Mouse (Mus musculus): ENCODE data around the gene Gk2.
A peak's percentile ranks its signal among the peaks of the same experiment; 100 is the strongest.

Gk2 gene

DNA sequence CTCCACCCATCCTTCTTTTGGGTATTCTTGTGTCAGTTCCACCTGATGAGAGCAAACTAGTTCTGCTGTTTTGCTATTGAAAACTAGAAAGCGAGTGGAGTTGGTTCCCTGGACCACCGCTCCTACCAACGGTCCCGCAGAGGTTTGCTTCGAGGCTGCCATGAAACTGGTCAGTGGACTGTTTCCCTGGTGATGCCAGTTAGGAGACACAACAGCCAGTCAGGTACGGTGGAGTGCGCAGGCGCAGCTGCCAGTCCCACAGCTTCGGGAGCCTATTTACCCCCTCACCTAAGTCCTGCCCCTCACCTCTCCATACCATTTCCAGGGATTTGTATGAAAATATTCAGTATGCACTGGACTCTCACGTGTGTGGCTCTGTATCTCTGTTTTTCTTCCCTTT, at the start of gene Gk2:
Gk2 (minus strand) TSS at position 206 of the 400 bp plus-strand sequence.
- no peak for DNase-seq

DNA sequence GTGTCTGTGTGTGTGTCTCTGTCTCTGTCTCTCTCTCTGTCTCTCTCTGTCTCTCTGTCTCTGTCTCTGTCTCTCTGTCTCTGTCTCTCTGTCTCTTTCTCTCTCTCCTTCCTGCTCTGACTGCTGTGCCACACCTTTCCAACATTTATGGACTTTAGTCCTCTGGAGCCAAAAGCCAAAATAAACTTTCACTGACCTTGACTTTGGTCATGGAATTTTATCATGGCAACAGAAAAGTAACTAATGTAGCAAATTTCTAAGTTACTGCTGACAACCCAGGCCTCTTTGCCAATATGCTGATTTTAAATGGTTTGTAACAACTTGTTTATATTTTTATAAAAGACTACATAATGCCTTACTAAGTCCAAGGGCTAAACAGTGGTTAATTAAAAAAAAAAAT, 41.2 kb upstream of the Gk2 start:
- no peak for DNase-seq

DNA sequence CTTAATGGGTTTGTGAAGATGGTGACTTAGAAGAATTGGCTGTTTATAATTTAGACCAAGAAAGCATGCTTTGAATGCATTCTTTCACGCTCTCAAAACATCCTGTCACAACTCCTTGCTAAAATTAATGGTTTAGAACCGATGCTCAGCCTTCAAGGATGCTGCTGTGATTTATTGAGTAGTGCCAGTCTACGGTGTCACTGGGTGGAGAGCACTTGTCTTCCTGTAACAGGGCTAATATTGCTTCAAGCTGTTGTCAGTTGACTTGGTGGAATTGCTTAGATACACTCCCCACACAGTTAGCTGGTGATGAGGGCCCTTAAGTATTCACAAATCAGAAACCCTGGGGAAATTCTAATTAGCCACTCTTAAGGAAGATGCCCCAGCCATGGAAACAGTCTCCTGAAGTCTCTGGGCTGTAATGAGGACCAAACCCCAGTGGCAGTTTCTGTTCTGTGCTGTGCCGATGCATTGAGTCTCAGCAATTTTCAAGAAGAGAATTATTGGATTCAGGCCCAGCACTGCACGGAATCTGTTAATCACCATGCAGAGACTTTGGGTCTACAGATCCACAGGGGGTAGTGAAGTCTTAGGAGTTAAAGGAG, 38.8 kb upstream of the Gk2 start:
- DNase-seq: no peak

DNA sequence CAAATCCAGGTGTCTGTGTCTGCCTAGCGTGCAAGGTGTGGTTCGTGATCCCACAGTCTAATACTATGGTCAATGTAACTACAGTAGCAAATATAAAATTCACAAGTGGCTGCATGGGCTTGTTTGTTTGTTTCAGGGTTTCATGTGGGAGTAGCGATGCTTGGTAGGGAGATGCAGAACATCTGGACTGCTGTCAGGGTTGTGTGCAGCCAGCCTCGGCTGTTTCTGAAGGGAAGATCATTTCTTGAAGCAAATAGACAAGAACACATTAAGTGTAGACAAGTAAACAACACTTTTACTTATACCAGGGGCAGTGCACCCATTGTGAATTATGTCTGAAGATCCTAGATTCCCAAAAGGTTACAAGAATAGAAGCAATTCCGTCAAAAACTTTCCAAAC, 36.6 kb upstream of the Gk2 start:
- no peak for DNase-seq

DNA sequence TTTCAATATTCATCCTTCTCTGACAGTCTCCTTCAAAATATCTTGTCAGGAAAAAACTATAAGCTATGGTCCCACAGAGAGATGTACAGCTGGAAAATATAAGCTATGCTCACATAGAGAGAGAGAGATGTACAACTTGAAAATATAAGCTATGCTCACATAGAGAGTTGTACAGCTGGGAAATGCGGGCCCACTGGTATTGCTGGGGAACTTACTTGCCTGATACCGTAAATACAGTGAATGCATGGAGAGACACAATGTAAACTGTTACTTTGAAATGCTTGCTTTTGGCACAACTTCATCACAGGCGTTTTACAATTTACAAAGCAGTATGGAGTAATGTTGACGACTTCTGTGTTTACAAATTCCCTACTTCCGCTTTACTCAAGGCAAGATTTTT, 29.3 kb upstream of the Gk2 start:
- DNase-seq: no peak

DNA sequence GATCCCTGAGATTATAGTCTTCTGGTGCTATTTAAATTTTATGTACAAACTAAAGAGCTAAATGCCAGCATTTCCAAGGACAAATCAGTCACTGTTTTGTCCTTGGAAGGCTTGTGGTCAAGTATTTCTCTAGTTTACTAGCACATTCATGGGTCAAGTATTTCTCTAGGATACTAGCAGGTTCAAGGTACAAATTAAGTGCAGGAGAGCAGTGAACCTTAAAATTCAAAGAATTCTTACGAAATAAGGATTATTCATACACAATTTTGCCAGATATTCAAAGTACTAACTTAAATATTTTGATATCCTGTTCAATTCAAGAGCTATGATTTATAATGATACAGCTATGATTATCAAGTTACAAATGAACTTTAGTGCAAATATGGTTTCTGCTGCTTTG, 23.2 kb upstream of the Gk2 start:
- DNase-seq: no peak

DNA sequence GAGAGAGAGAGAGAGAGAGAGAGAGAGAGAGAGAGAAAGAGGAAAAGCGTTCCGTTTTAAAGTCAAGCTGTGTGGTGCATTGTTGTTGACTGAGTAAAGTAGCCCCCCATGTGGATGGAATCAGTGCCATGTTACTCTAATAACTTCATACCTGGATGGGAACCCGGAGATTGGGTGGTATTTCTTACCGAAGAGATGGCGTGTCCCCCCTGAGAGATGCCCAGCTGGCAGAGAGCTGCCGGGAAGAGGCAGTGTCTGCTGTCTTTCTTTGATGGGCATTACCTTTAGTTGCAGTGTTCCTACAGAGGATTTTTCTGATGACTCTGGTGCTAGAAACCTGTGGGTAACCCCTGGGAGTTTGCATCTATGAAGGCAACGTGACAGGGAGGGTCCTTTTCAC, 10.4 kb upstream of the Gk2 start:
- DNase-seq: no peak

DNA sequence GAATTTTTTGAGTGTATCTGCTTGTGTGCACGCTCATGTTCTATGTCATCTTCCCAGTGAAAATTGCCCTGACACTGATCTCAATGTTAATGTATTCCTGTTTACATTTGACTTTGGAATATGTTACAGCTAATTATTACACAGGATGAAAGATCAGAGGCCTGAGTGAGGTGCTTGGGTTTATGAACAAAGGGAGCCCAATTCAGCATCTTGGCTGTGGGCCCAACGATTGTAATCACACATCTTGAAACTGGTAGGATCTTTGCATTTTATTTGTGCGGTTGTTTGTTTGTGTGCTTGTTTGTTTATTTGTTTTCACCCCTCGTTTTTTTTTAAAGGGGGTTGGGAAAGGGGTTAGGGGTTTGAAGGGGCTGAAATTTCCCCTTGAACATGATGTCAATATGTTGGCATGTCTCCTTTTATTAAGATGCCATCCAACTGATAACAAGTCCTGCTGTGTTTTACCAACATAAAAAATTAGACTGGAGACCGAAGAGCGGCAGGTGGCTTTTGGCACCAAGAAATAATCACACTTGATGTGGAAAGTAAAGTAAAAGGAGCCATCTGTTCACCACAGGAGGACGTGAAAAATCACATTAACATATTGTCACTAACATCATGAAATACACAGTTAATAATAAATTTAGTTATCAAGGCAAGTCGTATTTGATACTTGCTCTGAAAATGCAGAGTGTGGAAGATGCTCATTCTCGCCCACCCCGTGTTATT, 9.8 kb upstream of the Gk2 start:
- no peak for DNase-seq

DNA sequence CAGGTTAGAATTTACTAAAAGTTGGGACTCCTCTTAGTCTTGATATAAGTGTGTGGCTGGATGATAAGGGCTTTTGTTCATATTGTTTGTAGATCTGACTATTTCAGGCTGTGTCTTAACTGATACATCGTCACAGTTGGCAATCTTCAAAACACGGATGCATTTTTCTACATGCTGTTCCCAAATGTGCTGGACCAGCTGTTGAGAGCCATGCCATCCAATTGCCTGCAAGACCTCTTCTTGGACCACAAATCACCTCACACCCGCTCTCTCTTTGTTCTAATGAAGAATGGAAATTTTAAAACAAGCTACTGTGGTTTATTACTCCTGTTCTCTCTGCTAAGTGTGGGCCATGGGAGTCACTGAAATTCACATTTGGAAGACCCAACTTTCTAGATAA, 9.1 kb upstream of the Gk2 start:
- no peak for DNase-seq

DNA sequence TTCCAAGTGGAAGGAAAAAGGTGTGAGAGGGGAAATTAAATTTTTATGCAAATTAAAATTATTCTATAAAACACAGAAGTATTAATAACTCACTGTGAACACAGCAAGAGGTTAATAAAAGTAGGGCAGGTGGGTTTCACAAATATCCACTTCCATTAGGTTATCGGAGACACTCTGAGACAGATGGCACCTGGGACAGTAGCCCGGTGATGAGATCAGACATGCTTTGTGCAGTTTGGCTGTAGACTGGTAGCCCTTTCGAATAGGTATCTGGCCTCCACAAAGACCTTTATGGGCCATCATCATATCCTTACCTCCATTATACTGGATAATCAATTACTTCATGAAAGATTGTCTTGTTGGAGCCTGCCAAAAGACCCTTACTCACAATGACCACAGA, 6.0 kb upstream of the Gk2 start:
- DNase-seq: no peak

DNA sequence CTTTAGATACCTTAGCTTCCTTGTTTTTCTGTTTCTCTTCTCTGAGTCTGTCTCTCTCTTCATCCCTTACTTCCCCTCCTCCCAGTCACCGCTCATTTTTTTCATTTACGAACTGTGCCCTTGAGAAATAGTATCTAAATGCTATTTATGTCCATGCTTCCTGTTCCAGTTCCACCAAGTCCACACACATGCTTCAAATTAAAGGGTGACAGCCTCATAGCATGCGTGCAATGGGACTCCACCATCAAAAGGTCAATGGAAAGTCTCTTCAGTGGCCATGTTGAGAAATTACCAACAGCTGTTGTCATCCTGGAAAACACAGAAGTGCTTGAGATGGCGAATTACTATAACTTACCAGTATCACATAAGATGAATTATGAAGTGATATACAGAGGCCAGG, 5.4 kb downstream of the Gk2 start:
- peak; percentile 58 for DNase-seq

DNA sequence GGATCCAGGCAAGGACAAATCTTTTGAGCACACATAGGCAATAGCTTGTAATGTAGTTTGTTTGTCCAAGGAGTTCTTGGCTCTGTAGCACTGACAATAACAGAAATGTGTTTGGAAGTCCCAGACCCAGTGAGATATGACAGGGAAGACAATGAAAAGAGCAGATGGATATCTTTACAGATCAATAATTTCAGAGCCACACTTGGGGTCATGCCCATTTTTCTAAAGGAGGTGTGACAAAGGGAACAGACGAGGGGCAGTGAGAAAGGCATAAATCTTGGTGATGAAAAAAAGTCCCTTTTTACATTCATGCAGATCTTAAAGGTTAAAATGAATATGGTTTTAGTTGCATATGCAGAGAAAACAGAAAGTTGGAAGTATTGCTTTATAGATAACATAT, 12.6 kb downstream of the Gk2 start:
- DNase-seq: no peak

DNA sequence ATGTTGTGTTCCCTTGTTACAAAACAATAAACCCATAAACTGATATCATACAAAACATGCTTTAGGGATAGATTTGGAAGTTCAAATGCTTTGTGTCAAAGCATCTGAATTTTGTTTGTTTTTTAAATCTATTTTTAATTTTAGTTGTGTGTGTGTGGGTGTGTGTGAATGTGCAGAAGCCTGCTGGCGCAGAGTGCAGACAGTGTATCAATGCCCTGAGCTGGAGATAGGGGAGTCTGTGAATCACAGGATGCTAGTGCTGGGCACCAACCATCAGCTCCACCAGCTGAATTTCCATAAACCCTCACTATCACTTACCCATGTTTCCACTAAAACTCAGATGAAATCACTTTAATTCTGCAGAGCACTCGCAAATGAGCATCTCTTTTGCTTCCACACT, 24.3 kb downstream of the Gk2 start:
- no peak for DNase-seq

DNA sequence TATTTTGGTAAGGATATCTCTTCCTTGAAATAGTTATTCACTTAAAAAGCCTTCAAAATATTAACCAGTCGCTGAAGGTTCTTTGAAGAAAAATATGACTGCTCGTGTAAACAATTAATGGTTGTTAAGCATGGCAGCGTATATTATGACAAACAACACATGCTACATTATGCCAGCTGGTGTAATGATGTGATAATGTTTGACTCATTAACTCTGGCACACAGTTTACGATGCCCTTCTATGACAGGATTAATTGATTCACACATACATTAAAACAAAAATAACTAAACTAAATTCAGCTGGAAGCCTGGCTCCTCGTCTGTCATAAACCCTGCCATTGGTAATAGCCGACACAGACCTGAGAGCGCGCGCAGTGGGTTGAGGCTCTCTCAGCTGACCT, 26.8 kb downstream of the Gk2 start:
- DNase-seq: no peak

DNA sequence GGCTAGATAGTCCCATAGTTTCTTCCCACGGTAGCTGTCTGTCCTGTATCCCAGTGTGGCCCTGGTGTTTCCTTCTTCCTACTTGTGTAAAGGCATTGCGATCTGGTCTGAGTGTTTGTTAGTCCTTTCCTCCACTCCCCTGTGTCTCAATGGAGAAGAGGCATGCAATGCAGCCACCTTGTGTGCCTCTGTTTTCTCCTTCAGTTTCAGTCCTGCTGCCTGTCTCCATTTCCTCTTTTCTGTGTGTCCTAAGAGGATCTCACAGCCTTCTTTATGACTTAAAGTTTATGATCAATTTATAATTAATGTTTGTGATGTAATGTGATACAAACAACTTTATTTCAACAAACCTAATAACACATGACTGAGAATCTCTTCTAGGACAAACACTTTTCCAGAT, 35.2 kb downstream of the Gk2 start:
- DNase-seq: no peak

DNA sequence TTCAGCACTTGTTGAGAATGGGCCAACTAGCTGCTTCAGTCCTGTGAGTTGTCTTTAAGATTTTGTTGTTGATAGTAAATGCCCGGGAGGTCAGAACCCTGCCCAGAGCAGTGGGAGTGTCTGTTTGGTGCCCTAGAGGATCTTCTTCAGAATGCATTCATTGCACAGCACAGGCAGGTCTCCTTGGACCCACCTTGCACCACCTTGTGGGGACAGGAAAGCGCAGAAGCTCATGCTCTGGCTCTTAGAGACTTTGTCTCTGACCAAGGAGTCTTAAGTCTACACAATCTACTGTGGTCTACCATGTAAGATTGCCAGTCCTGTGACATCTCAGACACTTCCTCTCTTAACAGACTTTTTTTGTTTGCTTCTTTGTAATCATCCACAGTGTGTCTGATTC, 39.6 kb downstream of the Gk2 start:
- no peak for DNase-seq

DNA sequence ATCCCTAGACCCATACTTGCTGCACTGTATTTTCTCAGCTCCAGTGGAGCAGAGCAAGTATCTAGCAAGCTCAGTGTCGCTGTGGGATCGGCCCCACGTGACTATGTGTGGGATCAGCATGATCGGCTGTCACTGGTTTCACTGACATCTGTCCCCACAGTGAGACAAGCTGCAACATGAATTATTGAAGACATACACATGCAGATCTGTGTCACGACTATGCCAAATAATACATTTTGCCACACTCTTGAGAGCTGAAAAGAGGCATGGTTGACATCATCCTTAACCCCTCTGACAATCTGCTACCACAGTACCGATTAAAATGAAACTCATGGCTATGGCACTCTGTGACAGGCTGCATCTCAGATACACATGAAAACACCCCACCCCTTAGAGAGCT, 41.0 kb downstream of the Gk2 start:
- no peak for DNase-seq

DNA sequence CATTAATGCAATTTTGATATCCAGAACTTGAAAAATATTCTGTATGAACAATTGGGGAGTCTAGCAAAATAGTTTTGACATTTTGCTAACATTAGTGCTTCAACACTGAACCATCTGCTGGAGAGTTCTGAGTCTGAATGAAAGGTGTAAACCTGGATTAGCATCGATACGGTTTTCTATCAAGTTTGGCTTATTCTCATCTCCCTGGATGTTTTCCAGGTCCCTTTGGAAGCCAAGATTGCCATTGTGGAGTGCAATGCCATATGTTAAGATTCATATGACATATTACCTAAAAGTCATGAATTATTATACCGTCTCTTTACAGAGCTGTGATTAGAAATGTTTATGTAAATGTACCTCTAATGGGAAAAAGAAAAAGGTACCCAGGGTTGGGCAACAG, 43.1 kb downstream of the Gk2 start:
- DNase-seq: no peak

DNA sequence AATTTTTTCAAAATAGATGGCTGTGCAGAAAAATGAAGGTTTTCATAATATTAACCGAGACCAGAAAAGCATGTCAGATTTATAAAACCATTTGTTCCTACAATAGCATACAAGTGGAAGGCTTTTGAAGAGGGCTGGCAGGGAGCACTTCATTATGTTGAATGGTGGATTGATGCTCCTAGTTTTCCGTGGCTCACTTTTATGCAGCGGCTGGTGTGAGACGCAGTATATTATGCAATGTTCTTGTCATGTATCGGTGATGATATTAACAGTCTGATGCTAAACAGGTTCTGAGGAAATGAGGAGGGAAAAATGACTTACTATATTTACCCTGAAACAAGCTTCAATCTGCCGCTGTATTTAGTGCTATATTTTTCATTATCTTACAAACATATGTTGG, 46.6 kb downstream of the Gk2 start:
- DNase-seq: no peak

DNA sequence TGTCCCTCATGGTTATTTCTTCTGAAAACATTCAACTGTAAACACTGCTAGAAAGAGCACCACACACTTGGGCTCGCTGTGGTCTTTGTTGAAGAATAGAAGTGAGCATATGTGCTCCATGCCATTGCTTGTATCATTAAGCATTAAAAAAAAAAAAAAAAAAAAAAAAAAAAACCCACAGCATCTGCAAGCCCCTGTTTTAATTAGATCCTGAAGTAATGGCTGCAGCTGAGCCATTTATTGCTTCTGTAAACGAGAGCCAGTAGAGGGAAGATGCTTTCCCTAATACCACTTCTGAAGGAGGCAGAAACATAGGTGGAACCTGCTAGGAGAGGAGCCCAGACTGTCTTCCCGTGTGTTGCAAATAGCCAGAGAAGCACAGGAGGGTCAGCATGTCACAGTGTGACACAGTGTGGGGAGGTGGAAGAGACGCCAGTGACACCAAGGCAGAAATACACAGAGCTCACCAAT, 47.6 kb downstream of the Gk2 start:
- no peak for DNase-seq

Measured in embryo, embryonic 11 days (tissue).